In the genomic region with DNA sequence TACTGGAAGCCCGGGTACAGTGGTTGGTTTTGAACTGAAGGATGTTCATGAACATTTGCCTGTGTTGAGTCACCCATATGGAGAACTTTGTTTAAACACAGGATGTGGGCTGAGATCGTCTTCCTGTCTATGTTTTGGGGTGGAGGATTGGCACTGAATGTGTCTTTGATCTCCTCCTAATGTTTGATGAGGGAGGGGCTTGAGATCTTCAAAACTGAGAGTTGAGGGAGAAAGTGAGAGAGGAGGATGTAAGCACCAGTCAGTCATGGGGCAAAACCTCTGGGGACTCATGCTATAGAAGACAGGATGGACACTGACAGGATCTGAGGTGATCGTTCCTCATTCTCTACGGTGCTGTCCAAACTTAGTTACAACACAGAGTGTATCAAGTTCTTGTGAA, we compare ENCODE assay signal across 19 mouse cellular contexts. TPM values are rescaled to one million over a fixed set of nuclear protein-coding genes. Genes with fewer than 3 reads are reported as not detected.
A peak's percentile ranks its signal among the peaks of the same experiment; 100 is the strongest.
DNase-seq lines count a peak whose midpoint lies in the region; ATAC-seq and TF ChIP-seq lines count a peak whose summit lies in the region.
"Had no signal": no experiment of that assay in that cellular context is flagged by ENCODE, and none has a peak within 500 bp of the region (broad histone marks: within the 10 kb centered on the region; RNA-seq: fewer than 3 reads in every experiment).

No protein-coding gene starts in this region.

- DNase-seq in spleen, adult 2 months (ENCODE audit: low read depth in 1 of 2, low spot score in 2 of 2) = peak; percentile 45 to 72
- no peak for DNase-seq in spleen, postnatal 4 days (ENCODE audit: low spot score in 2 of 2)
- DNase-seq in natural killer cell, adult 2 months (ENCODE audit: low spot score in 2 of 2) = peak; percentile 66 to 73
- DNase-seq in thymus, postnatal 36 days = peak; percentile 48 to 55
- DNase-seq in layer of hippocampus, adult 9-10 months (ENCODE audit: low spot score) = no peak
- DNase-seq in stomach, postnatal 0 days (ENCODE audit: low spot score) = no peak
- DNase-seq in cerebellum, adult 2 months = no peak
- DNase-seq: adrenal gland, postnatal 10 days; kidney, adult 18-20 months had no signal

- peak overlapping the region; percentile 42; the same call in 1 of the 2 replicates for H3K27ac ChIP-seq in spleen, adult 2 months (ENCODE audit: insufficient read depth, low read length)
- peak overlapping the region; percentile 78; the same call in 1 of the 2 replicates for H3K27ac ChIP-seq in bone marrow, adult 2 months (ENCODE audit: control insufficient read depth, insufficient read depth, low read depth, low read length, poor library complexity)
- H3K27ac ChIP-seq in stomach, postnatal 0 days (replicated peaks) = no peak overlapping the region
- no peak overlapping the region for H3K27ac ChIP-seq in cerebellum, adult 2 months (ENCODE audit: insufficient read depth, low read length)
- H3K27ac ChIP-seq: embryonic facial prominence, embryonic 13.5 days; forebrain, embryonic 12.5 days; heart, embryonic 10.5 days; left cerebral cortex, adult 2 months; limb, embryonic 13.5 days; lung, embryonic 15.5 days; midbrain, embryonic 12.5 days had no signal

- no peak for TF ChIP-seq POLR2A in spleen, adult 2 months (IDR thresholded peaks at IDR 0.05; ENCODE audit: low read depth, low read length)
- no peak for TF ChIP-seq POLR2A in bone marrow, adult 2 months (IDR thresholded peaks at IDR 0.05; ENCODE audit: borderline replicate concordance, control insufficient read depth, low read depth, low read length)
- no peak for TF ChIP-seq POLR2A in cerebellum, adult 2 months (IDR thresholded peaks at IDR 0.05; ENCODE audit: borderline replicate concordance, insufficient read depth, low read length)

- WGBS in spleen, adult 2 months = 7% methylated on average over 4 of the region's 4 CpGs
- WGBS in bone marrow, adult 2 months = 5% methylated on average over 4 of the region's 4 CpGs
- WGBS in stomach, postnatal 0 days = 71% methylated on average over 4 of the region's 4 CpGs
- WGBS in cerebellum, adult 2 months = 76% methylated on average over 4 of the region's 4 CpGs

- no peak for ATAC-seq in stomach, postnatal 0 days (ENCODE audit: low FRiP score, low TSS enrichment)

- H3K9me3 ChIP-seq in stomach, postnatal 0 days (ENCODE audit: control insufficient read depth, low read length) = no peaks in the 10 kb centered on the region
- H3K9me3 ChIP-seq: embryonic facial prominence, embryonic 13.5 days; forebrain, embryonic 12.5 days; heart, embryonic 10.5 days; limb, embryonic 13.5 days; lung, embryonic 15.5 days; midbrain, embryonic 12.5 days had no signal

- no peak overlapping the region for H3K9ac ChIP-seq in stomach, postnatal 0 days (ENCODE audit: low read length)
- H3K9ac ChIP-seq: embryonic facial prominence, embryonic 13.5 days; forebrain, embryonic 12.5 days; limb, embryonic 13.5 days; lung, embryonic 15.5 days; midbrain, embryonic 12.5 days had no signal

- no peak overlapping the region for H3K4me3 ChIP-seq in spleen, adult 2 months (ENCODE audit: extremely low read depth, insufficient read depth, insufficient read length)
- H3K4me3 ChIP-seq in bone marrow, adult 2 months (replicated peaks; ENCODE audit: control insufficient read depth, low read depth, low read length) = no peak overlapping the region
- no peak overlapping the region for H3K4me3 ChIP-seq in stomach, postnatal 0 days (ENCODE audit: low read depth, low read length)
- no peak overlapping the region for H3K4me3 ChIP-seq in cerebellum, adult 2 months (replicated peaks; ENCODE audit: insufficient read depth, low read depth, low read length)
- H3K4me3 ChIP-seq: embryonic facial prominence, embryonic 13.5 days; forebrain, embryonic 12.5 days; heart, embryonic 10.5 days; left cerebral cortex, adult 2 months; limb, embryonic 13.5 days; lung, embryonic 15.5 days; midbrain, embryonic 12.5 days had no signal

- TF ChIP-seq EP300 in stomach, postnatal 0 days (optimal IDR thresholded peaks at IDR 0.05) = no peak

- H3K27me3 ChIP-seq in spleen, adult 2 months (ENCODE audit: control insufficient read depth, insufficient read depth, low read length) = no peaks in the 10 kb centered on the region
- H3K27me3 ChIP-seq in stomach, postnatal 0 days (ENCODE audit: control insufficient read depth, insufficient read depth, low read length) = no peaks in the 10 kb centered on the region
- H3K27me3 ChIP-seq in cerebellum, adult 2 months (ENCODE audit: control insufficient read depth, insufficient read depth, low read length) = no peaks in the 10 kb centered on the region
- H3K27me3 ChIP-seq: embryonic facial prominence, embryonic 13.5 days; forebrain, embryonic 12.5 days; limb, embryonic 13.5 days; lung, embryonic 15.5 days; midbrain, embryonic 12.5 days had no signal

- H3K4me2 ChIP-seq in stomach, postnatal 0 days (replicated peaks; ENCODE audit: low read depth) = no peak overlapping the region
- H3K4me2 ChIP-seq: embryonic facial prominence, embryonic 13.5 days; forebrain, embryonic 12.5 days; limb, embryonic 13.5 days; lung, embryonic 15.5 days; midbrain, embryonic 12.5 days had no signal

- peaks cover 2% of the 10 kb centered on the region; the same call in 1 of the 2 replicates for H3K4me1 ChIP-seq in spleen, adult 2 months (ENCODE audit: control insufficient read depth, insufficient read depth, insufficient read length)
- no peaks in the 10 kb centered on the region for H3K4me1 ChIP-seq in bone marrow, adult 2 months (ENCODE audit: control insufficient read depth, insufficient read depth, low read length)
- H3K4me1 ChIP-seq in stomach, postnatal 0 days (replicated peaks; ENCODE audit: control insufficient read depth, insufficient read depth) = no peaks in the 10 kb centered on the region
- no peaks in the 10 kb centered on the region for H3K4me1 ChIP-seq in cerebellum, adult 2 months (ENCODE audit: control insufficient read depth, insufficient read depth, low read length)
- H3K4me1 ChIP-seq: embryonic facial prominence, embryonic 13.5 days; forebrain, embryonic 12.5 days; heart, embryonic 10.5 days; limb, embryonic 13.5 days; lung, embryonic 15.5 days; midbrain, embryonic 12.5 days had no signal

- no peak for TF ChIP-seq CTCF in spleen, adult 2 months (IDR thresholded peaks at IDR 0.05; ENCODE audit: extremely low read depth, insufficient read depth, insufficient read length, insufficient replicate concordance)
- TF ChIP-seq CTCF in bone marrow, adult 2 months (IDR thresholded peaks at IDR 0.05; ENCODE audit: control insufficient read depth, insufficient read depth, low read length) = no peak
- no peak for TF ChIP-seq CTCF in stomach, postnatal 0 days (IDR thresholded peaks at IDR 0.05; ENCODE audit: low read depth)
- no peak for TF ChIP-seq CTCF in cerebellum, adult 2 months (IDR thresholded peaks at IDR 0.05; ENCODE audit: borderline replicate concordance, insufficient read depth, low read depth, low read length)

- H3K36me3 ChIP-seq in spleen, adult 2 months (ENCODE audit: control insufficient read depth, insufficient read depth, low read length) = no peaks in the 10 kb centered on the region
- H3K36me3 ChIP-seq in stomach, postnatal 0 days (ENCODE audit: control insufficient read depth, insufficient read depth, low read length) = no peaks in the 10 kb centered on the region
- H3K36me3 ChIP-seq: embryonic facial prominence, embryonic 13.5 days; forebrain, embryonic 12.5 days; heart, embryonic 10.5 days; limb, embryonic 13.5 days; lung, embryonic 15.5 days; midbrain, embryonic 12.5 days had no signal

RNA-seq across cellular contexts. Expression of gene Dennd2d, which starts 32.6 kb away (rescaled TPM):
- 30.9 and 34.4 TPM in 2 replicates for polyA plus RNA-seq in spleen, adult 2 months (2012; rRNA removed)
- 12.3 and 35.4 TPM in 2 replicates for polyA plus RNA-seq in bone marrow, adult 2 months (2011; ENCODE audit: insufficient read depth, insufficient read length, low replicate concordance, missing spikeins)
- polyA plus RNA-seq in stomach, postnatal 0 days (2015; fragmentation: Nextera tagmentation; extraction: Ambion mirVana) = 27.7 and 31.4 TPM in 2 replicates
- polyA plus RNA-seq in cerebellum, adult 2 months (2012; rRNA removed) = 0.77 and 0.79 TPM in 2 replicates

RNA-seq across cellular contexts. Expression of gene Chil6, which starts 43.6 kb away (rescaled TPM):
- polyA plus RNA-seq in spleen, adult 2 months (2012; rRNA removed) = 0.06 TPM in 1 of 2 replicates, not detected in the other
- polyA plus RNA-seq in bone marrow, adult 2 months (2011; ENCODE audit: insufficient read depth, insufficient read length, low replicate concordance, missing spikeins) = not detected in 2 replicates
- polyA plus RNA-seq in stomach, postnatal 0 days (2015; fragmentation: Nextera tagmentation; extraction: Ambion mirVana) = 0.07 TPM in 1 of 2 replicates, not detected in the other
- 0.06 TPM in 1 of 2 replicates, not detected in the other for polyA plus RNA-seq in cerebellum, adult 2 months (2012; rRNA removed)
- polyA plus RNA-seq: embryonic facial prominence, embryonic 13.5 days; forebrain, embryonic 12.5 days; heart, embryonic 10.5 days; hindbrain, embryonic 11.5 days; limb, embryonic 13.5 days; lung, embryonic 15.5 days; midbrain, embryonic 12.5 days; small intestine, adult 2 months had no signal

Comparison
In these comparisons a context has a peak if more than half of its experiments do, and no peak if none do; other contexts are left out.
1. DNase-seq: peak in spleen, adult 2 months (2 of 2), natural killer cell, adult 2 months (2 of 2) and thymus, postnatal 36 days (2 of 2); none in spleen, postnatal 4 days (0 of 2), layer of hippocampus, adult 9-10 months (single experiment), stomach, postnatal 0 days (single experiment) and cerebellum, adult 2 months (0 of 2).
2. H3K27ac ChIP-seq: peak in spleen, adult 2 months (single experiment) and bone marrow, adult 2 months (single experiment); none in stomach, postnatal 0 days (single experiment) and cerebellum, adult 2 months (single experiment).